Mouse (Mus musculus) MEL (cell line): ENCODE data around the gene 1110065P20Rik.

Experiments
- CTCF ChIP-seq, 3 experiments: IDR thresholded peaks in 2 of 3; conservative IDR thresholded peaks in 1 of 3; 2 replicates each; pipeline ENCODE4 v1.5.1; 2011 to 2012; ENCODE audit warnings: low read length in 3 of 3, low read depth in 2 of 3, mild to moderate bottlenecking in 2 of 3, improper control_type of control experiment in 1 of 3, inconsistent platforms in 1 of 3, mixed read lengths in 1 of 3, moderate library complexity in 1 of 3; ENCODE audit not compliant: control insufficient read depth in 1 of 3, insufficient read depth in 1 of 3, poor library complexity in 1 of 3, severe bottlenecking in 1 of 3
- ELF1 ChIP-seq: IDR thresholded peaks from 2 replicates; pipeline ENCODE4 v1.6.1; 2014; ENCODE audit warnings: low read depth, mild to moderate bottlenecking, inconsistent platforms, low read length, improper control_type of control experiment, moderate library complexity
- GATA1 ChIP-seq: IDR thresholded peaks from 2 replicates; pipeline ENCODE4 v1.6.1; 2011; ENCODE audit warnings: low read depth, low read length, improper control_type of control experiment
- HCFC1 ChIP-seq: IDR thresholded peaks from 2 replicates; pipeline ENCODE4 v1.6.1; 2012; ENCODE audit warnings: low read depth, mild to moderate bottlenecking, inconsistent platforms, low read length, improper control_type of control experiment, moderate library complexity
- NELFE ChIP-seq: IDR thresholded peaks from 2 replicates; pipeline ENCODE4 v1.6.1; 2011; ENCODE audit warnings: low read depth, low read length, improper control_type of control experiment
- POLR2A ChIP-seq, 2 experiments: IDR thresholded peaks; 2 replicates each; pipeline ENCODE4 v1.6.1; 2011 to 2012; ENCODE audit warnings: low read length in 2 of 2, mild to moderate bottlenecking in 2 of 2, control low read depth in 1 of 2, improper control_type of control experiment in 1 of 2, low read depth in 1 of 2, moderate library complexity in 1 of 2; ENCODE audit not compliant: control insufficient read depth in 1 of 2, insufficient read depth in 1 of 2, poor library complexity in 1 of 2
- TCF12 ChIP-seq: IDR thresholded peaks from 2 replicates; pipeline ENCODE4 v1.6.1; 2014; ENCODE audit warnings: low read depth, mild to moderate bottlenecking, inconsistent platforms, low read length, improper control_type of control experiment, moderate library complexity

DNA sequence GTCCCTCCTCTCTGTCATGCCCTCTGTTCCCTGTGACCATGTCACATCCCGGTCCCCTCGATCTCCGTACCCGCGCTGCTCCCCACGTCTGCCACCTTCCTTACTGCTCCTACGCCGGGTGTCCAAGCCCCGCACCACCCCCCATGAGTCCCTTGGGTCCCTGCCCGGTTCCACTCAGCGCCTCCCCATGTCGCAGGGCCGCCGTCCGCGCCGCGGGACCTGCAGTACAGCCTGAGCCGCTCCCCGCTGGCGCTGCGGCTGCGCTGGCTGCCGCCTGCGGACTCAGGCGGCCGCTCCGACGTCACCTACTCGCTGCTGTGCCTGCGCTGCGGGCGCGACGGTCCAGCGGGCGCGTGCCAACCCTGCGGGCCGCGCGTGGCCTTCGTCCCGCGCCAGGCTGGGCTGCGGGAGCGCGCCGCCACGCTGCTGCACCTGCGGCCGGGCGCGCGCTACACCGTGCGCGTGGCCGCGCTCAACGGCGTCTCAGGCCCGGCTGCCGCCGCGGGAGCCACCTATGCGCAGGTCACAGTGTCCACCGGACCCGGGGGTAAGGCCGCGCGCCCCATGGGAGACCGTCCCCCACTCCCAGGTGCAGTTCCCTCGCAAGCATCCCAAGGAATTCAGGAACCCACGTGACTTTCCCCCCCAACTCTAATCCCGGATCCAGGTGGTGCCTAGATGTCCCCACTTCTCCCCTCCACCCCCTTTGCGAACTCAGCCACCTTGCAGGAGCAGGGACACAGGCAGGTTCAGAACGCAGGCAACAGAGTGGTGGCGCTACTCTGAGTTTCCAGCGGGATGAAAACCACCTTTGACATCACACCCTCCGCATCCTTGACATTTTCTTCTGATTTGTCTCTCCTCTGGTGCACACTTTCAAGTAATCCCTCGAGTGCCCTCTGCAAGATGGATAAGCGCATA lies 43.8 kb upstream of the 1110065P20Rik start:
- TF ChIP-seq POLR2A (IDR thresholded peaks at IDR 0.05; ENCODE audit: control insufficient read depth in 1 of 2, insufficient read depth in 1 of 2, low read depth in 1 of 2, low read length in 2 of 2, poor library complexity in 1 of 2) (no peak), TCF12 (no peak), HCFC1 (no peak), CTCF (IDR thresholded peaks at IDR 0.05 in 2 of 3, conservative IDR thresholded peaks at IDR 0.05 in 1 of 3; ENCODE audit: control insufficient read depth in 1 of 3, insufficient read depth in 1 of 3, low read depth in 2 of 3, low read length in 3 of 3, poor library complexity in 1 of 3, severe bottlenecking in 1 of 3) (no peak), NELFE (no peak), GATA1 (no peak), ELF1 (no peak)
